Mouse (Mus musculus) CH12.LX (cell line): Measurements from ENCODE around the gene Creb5. TPM values are rescaled to one million over a fixed set of nuclear protein-coding genes. Genes with fewer than 3 reads are reported as not detected.

Source experiments
- DNase-seq: peaks from one replicate; pipeline ENCODE4 v3.0.0-alpha.2; 2013; ENCODE audit errors: extremely low read depth
- H3K27ac ChIP-seq: 2 replicates; pipeline ENCODE4 v1.5.1; 2012; ENCODE audit warnings: low read depth, mild to moderate bottlenecking, control low read depth, moderate library complexity; ENCODE audit not compliant: insufficient read depth
- H3K27me3 ChIP-seq: replicated peaks from 2 replicates; pipeline ENCODE3; 2012; ENCODE audit warnings: inconsistent platforms
- H3K36me3 ChIP-seq, 2 experiments: replicated peaks in 1 of 2; 2 replicates each; pipeline versions ENCODE3 to v1.6.1; 2012; ENCODE audit warnings: inconsistent platforms in 1 of 2, low read length in 1 of 2, mild to moderate bottlenecking in 1 of 2, mixed read lengths in 1 of 2, moderate library complexity in 1 of 2; ENCODE audit not compliant: control insufficient read depth in 1 of 2, insufficient read depth in 1 of 2
- H3K4me1 ChIP-seq, 2 experiments: 2 replicates each; pipeline ENCODE4 v1.6.1; 2012; ENCODE audit warnings: inconsistent platforms in 1 of 2, moderate library complexity in 1 of 2; ENCODE audit not compliant: insufficient read depth in 2 of 2, control insufficient read depth in 1 of 2
- H3K4me2 ChIP-seq: 2 replicates; pipeline ENCODE4 v1.6.1; 2012; ENCODE audit warnings: low read depth, mild to moderate bottlenecking, control low read depth; ENCODE audit not compliant: poor library complexity, insufficient read depth, severe bottlenecking
- H3K4me3 ChIP-seq, 3 experiments: fragments of 150-350 bp in 1 of 3; sonication (generic) in 1 of 3; replicated peaks in 1 of 3; 2 replicates each; pipeline versions ENCODE3 to v1.5.1; 2011 to 2012; ENCODE audit warnings: low read depth in 2 of 3, low read length in 2 of 3, mild to moderate bottlenecking in 2 of 3, moderate library complexity in 2 of 3, control low read depth in 1 of 3, improper control_type of control experiment in 1 of 3, inconsistent platforms in 1 of 3, mixed read lengths in 1 of 3; ENCODE audit not compliant: poor library complexity in 1 of 3
- H3K79me2 ChIP-seq: replicated peaks from 2 replicates; pipeline ENCODE4 v1.6.1; 2012; ENCODE audit warnings: mild to moderate bottlenecking, moderate library complexity; ENCODE audit not compliant: control insufficient read depth, poor library complexity, insufficient read depth, severe bottlenecking; ENCODE audit errors: extremely low read depth
- H3K9ac ChIP-seq: 2 replicates; pipeline ENCODE4 v1.6.1; 2012; ENCODE audit warnings: low read depth, mild to moderate bottlenecking, control low read depth, moderate library complexity; ENCODE audit not compliant: insufficient read depth
- H3K9me3 ChIP-seq: replicated peaks from 2 replicates; pipeline ENCODE3; 2012; ENCODE audit warnings: low read length, inconsistent platforms, mixed read lengths
- ELF1 ChIP-seq: IDR thresholded peaks from 2 replicates; pipeline ENCODE4 v1.6.1; 2014; ENCODE audit warnings: low read depth, mild to moderate bottlenecking, inconsistent platforms, low read length, improper control_type of control experiment
- ETS1 ChIP-seq: conservative IDR thresholded peaks from 2 replicates; pipeline ENCODE4 v1.6.1; 2012; ENCODE audit warnings: low read depth, mild to moderate bottlenecking, inconsistent platforms, low read length, improper control_type of control experiment, moderate library complexity
- HCFC1 ChIP-seq: IDR thresholded peaks from 2 replicates; pipeline ENCODE4 v1.6.1; 2012; ENCODE audit warnings: low read depth, mild to moderate bottlenecking, inconsistent platforms, low read length, improper control_type of control experiment
- IRF4 ChIP-seq: IDR thresholded peaks from 2 replicates; pipeline ENCODE4 v1.6.1; 2014; ENCODE audit warnings: low read depth, mild to moderate bottlenecking, inconsistent platforms, low read length, improper control_type of control experiment
- JUN ChIP-seq: IDR thresholded peaks from 2 replicates; pipeline ENCODE4 v1.6.1; 2011; ENCODE audit warnings: low read depth, mild to moderate bottlenecking, low read length, improper control_type of control experiment, moderate library complexity; ENCODE audit not compliant: insufficient read depth
- JUND ChIP-seq: conservative IDR thresholded peaks from 2 replicates; pipeline ENCODE4 v1.6.1; 2011; ENCODE audit warnings: low read depth, low read length, improper control_type of control experiment
- KAT2A ChIP-seq: IDR thresholded peaks from 2 replicates; pipeline ENCODE4 v1.6.1; 2012; ENCODE audit warnings: low read length, improper control_type of control experiment, inconsistent platforms; ENCODE audit not compliant: insufficient replicate concordance
- MAFK ChIP-seq: IDR thresholded peaks from 2 replicates; pipeline ENCODE4 v1.6.1; 2011; ENCODE audit warnings: low read length, improper control_type of control experiment; ENCODE audit not compliant: insufficient replicate concordance
- MAZ ChIP-seq: IDR thresholded peaks from 2 replicates; pipeline ENCODE4 v1.6.1; 2012; ENCODE audit warnings: low read depth, mild to moderate bottlenecking, inconsistent platforms, low read length, improper control_type of control experiment, moderate library complexity
- MEF2A ChIP-seq: IDR thresholded peaks from 2 replicates; pipeline ENCODE4 v1.6.1; 2014; ENCODE audit warnings: low read depth, mild to moderate bottlenecking, inconsistent platforms, low read length, improper control_type of control experiment, borderline replicate concordance
- MXI1 ChIP-seq: IDR thresholded peaks from 2 replicates; pipeline ENCODE4 v1.6.1; 2011; ENCODE audit warnings: mild to moderate bottlenecking, low read depth, low read length, improper control_type of control experiment
- MYC ChIP-seq: IDR thresholded peaks from 2 replicates; pipeline ENCODE4 v1.6.1; 2011; ENCODE audit warnings: low read depth, mild to moderate bottlenecking, improper control_type of control experiment, low read length
- NRF1 ChIP-seq: IDR thresholded peaks from 2 replicates; pipeline ENCODE4 v1.6.1; 2014; ENCODE audit warnings: low read depth, mild to moderate bottlenecking, inconsistent platforms, low read length, improper control_type of control experiment, moderate library complexity
- PAX5 ChIP-seq: IDR thresholded peaks from 2 replicates; pipeline ENCODE4 v1.6.1; 2012; ENCODE audit warnings: low read length, inconsistent platforms, mixed read lengths
- POLR2AphosphoS2 ChIP-seq: IDR thresholded peaks from 2 replicates; pipeline ENCODE4 v1.6.1; 2011; ENCODE audit warnings: low read depth, low read length, improper control_type of control experiment
- RAD21 ChIP-seq: IDR thresholded peaks from 2 replicates; pipeline ENCODE4 v1.6.1; 2011; ENCODE audit warnings: low read depth, mild to moderate bottlenecking, low read length, improper control_type of control experiment, moderate library complexity
- RCOR1 ChIP-seq: conservative IDR thresholded peaks from 2 replicates; pipeline ENCODE4 v1.6.1; 2012; ENCODE audit warnings: low read depth, mild to moderate bottlenecking, inconsistent platforms, low read length, improper control_type of control experiment
- TBP ChIP-seq: conservative IDR thresholded peaks from 2 replicates; pipeline ENCODE4 v1.6.1; 2011; ENCODE audit warnings: low read depth, low read length, improper control_type of control experiment
- TCF12 ChIP-seq: IDR thresholded peaks from 2 replicates; pipeline ENCODE4 v1.6.1; 2014; ENCODE audit warnings: low read depth, mild to moderate bottlenecking, inconsistent platforms, low read length, improper control_type of control experiment
- UBTF ChIP-seq: IDR thresholded peaks from 2 replicates; pipeline ENCODE4 v1.6.1; 2012; ENCODE audit warnings: low read depth, mild to moderate bottlenecking, inconsistent platforms, low read length, improper control_type of control experiment, moderate library complexity
- USF1 ChIP-seq: IDR thresholded peaks from 2 replicates; pipeline ENCODE4 v1.6.1; 2014; ENCODE audit warnings: low read depth, mild to moderate bottlenecking, inconsistent platforms, low read length, improper control_type of control experiment
- USF2 ChIP-seq: conservative IDR thresholded peaks from 2 replicates; pipeline ENCODE4 v1.6.1; 2011; ENCODE audit warnings: low read depth, low read length, improper control_type of control experiment
- ZC3H11A ChIP-seq: IDR thresholded peaks from 2 replicates; pipeline ENCODE4 v1.6.1; 2012; ENCODE audit warnings: low read depth, mild to moderate bottlenecking, inconsistent platforms, low read length, improper control_type of control experiment
- ZKSCAN1 ChIP-seq: IDR thresholded peaks from 2 replicates; pipeline ENCODE4 v1.6.1; 2012; ENCODE audit warnings: low read depth, inconsistent platforms, low read length, improper control_type of control experiment, borderline replicate concordance
- ZMIZ1 ChIP-seq: IDR thresholded peaks from 2 replicates; pipeline ENCODE4 v1.6.1; 2012; ENCODE audit warnings: low read depth, mild to moderate bottlenecking, inconsistent platforms, low read length, improper control_type of control experiment
- ZNF384 ChIP-seq: IDR thresholded peaks from 2 replicates; pipeline ENCODE4 v1.6.1; 2012; ENCODE audit warnings: low read depth, low read length, improper control_type of control experiment, inconsistent platforms
- dilution Hi-C: fragments of 300-500 bp; cut with MboI; formaldehyde crosslinking; loops from 2 replicates; pipeline ENCODE4 v1.14.3; 2020; ENCODE audit warnings: low sequenced_read_pairs; ENCODE audit not compliant: extremely low pct_unique_long_range_greater_than_20kb, extremely low pct_ligation_motif_present
- in situ Hi-C: fragments of 300-500 bp; cut with MboI; formaldehyde crosslinking; loops from 3 replicates; pipeline ENCODE4 v1.14.3; 2019; ENCODE audit warnings: low sequenced_read_pairs, low pct_ligation_motif_present, low pct_unique_long_range_greater_than_20kb, mixed read lengths
- polyA plus RNA-seq: library from polyadenylated mRNA; unstranded; fragments of >175 nt; gene quantifications from 2 replicates; pipeline ENCODE4 v1.2.1, GENCODE M21; 2012; ENCODE audit warnings: low read depth; ENCODE audit not compliant: insufficient read length
- total RNA-seq, 2 experiments: library from RNA; depleted of rRNA; stranded (reverse); fragments of 300-350 nt in 1 of 2; fragments of >200 nt in 1 of 2; gene quantifications; 2 replicates each; pipeline ENCODE4 v1.2.3; 2012 to 2014

Creb5 gene
- total and polyA plus RNA-seq, 3 experiments, result 0.68 to 2.1 (median 0.86) TPM

DNA sequence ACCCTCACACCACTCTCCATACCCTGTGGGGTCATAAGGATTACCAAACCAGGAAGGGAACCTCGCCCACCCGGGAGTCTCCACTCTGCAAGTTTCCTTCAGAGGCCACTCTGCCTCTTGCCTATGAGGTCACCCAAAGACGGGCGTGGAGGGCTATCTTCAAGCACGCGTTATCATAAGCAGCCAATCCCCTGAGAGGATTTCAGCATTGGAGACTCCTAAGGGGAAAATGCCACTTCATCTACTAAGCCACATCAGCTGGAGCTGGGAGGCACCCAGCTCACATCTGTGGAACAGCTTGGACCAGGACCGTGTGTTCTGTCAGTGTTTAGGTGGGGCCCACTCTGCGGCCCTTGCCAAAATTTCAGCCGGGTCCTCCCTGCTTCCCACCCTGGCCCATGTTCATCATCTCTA lies 427.8 kb downstream of the Creb5 start:
- Histone ChIP-seq H3K36me3 (no peaks in the 10 kb centered on the region), H3K4me3 (no peak overlapping the region), H3K27ac (no peak overlapping the region), H3K4me2 (no peak overlapping the region), H3K9me3 (no peaks in the 10 kb centered on the region), H3K27me3 (no peaks in the 10 kb centered on the region), H3K9ac (no peak overlapping the region), H3K79me2 (no peaks in the 10 kb centered on the region), H3K4me1 (peaks cover 12 to 20% of the 10 kb centered on the region in 2 experiments)
- DNase-seq, result no peak
- dilution Hi-C loops, result no loop called here
- TF ChIP-seq MXI1, result no peak
- no peak for TF ChIP-seq NRF1
- no peak for TF ChIP-seq UBTF
- TF ChIP-seq ZC3H11A, result no peak
- TF ChIP-seq USF2, result no peak
- no peak for TF ChIP-seq JUN
- no peak for TF ChIP-seq MEF2A
- no peak for TF ChIP-seq HCFC1
- TF ChIP-seq MAFK, result no peak
- no peak for TF ChIP-seq TCF12
- TF ChIP-seq MYC, result no peak
- no peak for TF ChIP-seq KAT2A
- TF ChIP-seq PAX5, result no peak
- no peak for TF ChIP-seq ZKSCAN1
- TF ChIP-seq POLR2AphosphoS2, result no peak
- no peak for TF ChIP-seq ZMIZ1
- no peak for TF ChIP-seq ETS1
- in situ Hi-C loops, result loop anchor here (25.0 kb wide), 1 partner anchor 428 kb away; the partner anchor contains the start of gene Creb5

DNA sequence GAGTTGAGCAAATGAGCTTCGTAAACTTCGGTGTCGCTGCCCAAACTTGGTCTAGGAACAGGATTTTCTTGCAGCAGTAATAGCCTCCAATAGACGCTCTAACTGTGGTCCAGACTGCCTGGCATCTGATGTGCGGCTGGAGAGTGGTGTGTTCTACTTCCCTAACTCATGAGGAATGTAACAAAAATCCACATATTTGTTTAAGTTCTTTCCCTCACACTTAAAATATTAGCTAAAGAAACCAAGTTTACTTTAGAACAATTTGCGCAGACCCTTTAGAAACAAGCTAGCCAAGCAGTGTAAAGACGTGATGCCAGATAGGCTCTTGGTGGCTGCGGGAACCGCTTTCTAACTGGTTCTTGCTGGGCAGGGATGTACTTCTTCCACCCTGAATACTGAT lies 428.9 kb downstream of the Creb5 start:
- dilution Hi-C loops (no loop called here), in situ Hi-C loops (loop anchor here (25.0 kb wide), 1 partner anchor 429 kb away; the partner anchor contains the start of gene Creb5)
- peaks cover 4 to 9% of the 10 kb centered on the region in 2 experiments; a peak in 3 of 4 replicates for H3K4me1 ChIP-seq
- H3K27me3 ChIP-seq, result no peaks in the 10 kb centered on the region
- no peak overlapping the region for H3K27ac ChIP-seq
- no peaks in the 10 kb centered on the region for H3K79me2 ChIP-seq
- no peaks in the 10 kb centered on the region for H3K36me3 ChIP-seq
- no peaks in the 10 kb centered on the region for H3K9me3 ChIP-seq
- H3K9ac ChIP-seq, result no peak overlapping the region
- no peak overlapping the region for H3K4me3 ChIP-seq
- TF ChIP-seq MAZ (no peak), ELF1 (no peak), USF1 (no peak), JUND (no peak), IRF4 (no peak), ZNF384 (no peak), RAD21 (no peak), TBP (no peak), USF2 (no peak), RCOR1 (no peak)
- TF ChIP-seq, all 38 proteins: peak for 0
- no peak for DNase-seq
- no peak overlapping the region for H3K4me2 ChIP-seq
